Mouse (Mus musculus) erythroblast, embryonic 14.5 days (primary cell): ENCODE measurements around the gene Ahnak2.

Experiments used
- GATA1 ChIP-seq: IDR thresholded peaks from 2 replicates; pipeline ENCODE4 v1.6.1; 2012; ENCODE audit warnings: low read length, inconsistent platforms, mixed read lengths
- TAL1 ChIP-seq: IDR thresholded peaks from 3 replicates; pipeline ENCODE4 v1.6.1; 2012; ENCODE audit warnings: low read length, inconsistent platforms, mixed read lengths

- no peak for TF ChIP-seq GATA1
- TF ChIP-seq TAL1 = no peak
These were observed 33.4 kb downstream of the Ahnak2 start for GRCm38 (mm10) chr12:112769031-112769430.
